Mouse (Mus musculus): Measurements from ENCODE around the gene Plekhg4. TPM values are rescaled to one million over a fixed set of nuclear protein-coding genes. Genes with fewer than 3 reads are reported as not detected.

The Plekhg4 gene
- polyA plus RNA-seq, 1 experiment from 2014 or later, result 0.33 TPM

DNA sequence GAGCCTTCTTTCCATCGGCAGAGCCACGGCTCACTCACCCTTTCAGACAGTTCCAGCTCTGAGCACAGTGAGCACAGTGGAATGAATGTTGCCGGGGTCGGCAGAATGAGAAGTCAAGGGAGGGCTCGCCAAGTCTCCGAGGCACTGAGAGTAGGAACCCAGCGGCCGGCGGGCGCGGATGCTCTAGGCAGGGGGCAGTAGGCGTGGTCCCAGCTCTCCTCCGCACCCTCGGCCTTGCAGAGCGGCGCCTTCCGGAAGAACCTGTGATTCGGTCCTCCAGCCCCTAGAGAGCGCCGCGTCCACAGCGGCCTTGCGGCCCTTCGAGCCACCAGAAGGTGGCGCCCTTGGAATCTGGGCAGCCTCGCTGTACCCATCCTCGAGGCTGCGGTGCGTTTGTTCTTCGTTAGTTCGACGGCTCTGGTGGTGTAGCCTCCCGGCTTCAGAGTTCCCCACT, 1.5 kb downstream of the Plekhg4 start:
- no peak overlapping the region for H3K4me3 ChIP-seq (replicated peaks; ENCODE audit: low read depth, low read length)
- peak overlapping the region; percentile 50 for H3K4me2 ChIP-seq (ENCODE audit: low read length)
- no peaks in the 10 kb centered on the region for H3K36me3 ChIP-seq (ENCODE audit: insufficient read depth, low read length)
- H3K9ac ChIP-seq (ENCODE audit: low read depth, low read length), result no peak overlapping the region
- no peak overlapping the region for H3K27ac ChIP-seq
- H3K27me3 ChIP-seq (ENCODE audit: insufficient read depth, low read length), result no peaks in the 10 kb centered on the region
- H3K9me3 ChIP-seq (replicated peaks; ENCODE audit: low read length), result no peaks in the 10 kb centered on the region
- TF ChIP-seq CTCF (IDR thresholded peaks at IDR 0.05; ENCODE audit: low read depth), result peak; percentile 68
- DNase-seq (ENCODE audit: low spot score), result peak; percentile 62
- 36% methylated on average over 33 of the region's 33 CpGs for WGBS
- peak; percentile 59 for ATAC-seq (replicated peaks; ENCODE audit: low FRiP score, low read depth)
- peaks cover 11% of the 10 kb centered on the region; the same call in 1 of the 2 replicates for H3K4me1 ChIP-seq (replicated peaks; ENCODE audit: insufficient read depth, low read length)

DNA sequence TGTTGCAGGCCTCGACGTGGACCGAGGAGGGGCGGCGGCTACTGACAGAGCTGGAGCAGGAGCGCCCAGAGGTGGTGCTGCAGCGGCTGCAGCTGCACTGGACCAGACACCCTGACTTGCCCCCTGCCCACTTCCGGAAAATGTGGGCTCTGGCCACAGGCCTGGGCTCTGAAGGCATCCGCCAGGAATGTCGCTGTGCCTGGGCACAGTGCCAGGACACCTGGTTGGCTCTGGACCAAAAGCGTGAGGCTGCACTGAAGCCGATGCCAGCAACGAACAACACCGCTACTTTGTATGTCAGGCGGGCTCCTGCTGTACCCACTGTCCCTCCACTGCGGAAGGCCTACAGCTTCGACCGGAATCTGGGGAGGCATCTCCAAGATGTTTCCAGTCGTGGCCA, 5.6 kb downstream of the Plekhg4 start:
- Histone ChIP-seq H3K4me3 (replicated peaks; ENCODE audit: low read depth, low read length) (no peak overlapping the region), H3K27me3 (ENCODE audit: insufficient read depth, low read length) (no peaks in the 10 kb centered on the region), H3K27ac (no peak overlapping the region), H3K4me1 (replicated peaks; ENCODE audit: insufficient read depth, low read length) (peaks cover 11% of the 10 kb centered on the region; the same call in 1 of the 2 replicates), H3K36me3 (ENCODE audit: insufficient read depth, low read length) (no peaks in the 10 kb centered on the region), H3K4me2 (ENCODE audit: low read length) (no peak overlapping the region), H3K9me3 (replicated peaks; ENCODE audit: low read length) (no peaks in the 10 kb centered on the region), H3K9ac (ENCODE audit: low read depth, low read length) (no peak overlapping the region)
- WGBS, result 50% methylated on average over 19 of the region's 19 CpGs
- no peak for TF ChIP-seq CTCF (IDR thresholded peaks at IDR 0.05; ENCODE audit: low read depth)
- DNase-seq (ENCODE audit: low spot score), result peak; percentile 43
- peak; percentile 52; the same call in 1 of the 2 replicates for ATAC-seq (replicated peaks; ENCODE audit: low FRiP score, low read depth)

GRCm38 (mm10) chr8:105380308-105380707, 7.2 kb downstream of the Plekhg4 start:
- Histone ChIP-seq H3K27me3 (ENCODE audit: insufficient read depth, low read length) (no peaks in the 10 kb centered on the region), H3K9me3 (replicated peaks; ENCODE audit: low read length) (no peaks in the 10 kb centered on the region), H3K36me3 (ENCODE audit: insufficient read depth, low read length) (no peaks in the 10 kb centered on the region), H3K27ac (no peak overlapping the region), H3K4me2 (ENCODE audit: low read length) (no peak overlapping the region), H3K4me1 (replicated peaks; ENCODE audit: insufficient read depth, low read length) (peaks cover 11% of the 10 kb centered on the region; the same call in 1 of the 2 replicates), H3K4me3 (replicated peaks; ENCODE audit: low read depth, low read length) (no peak overlapping the region), H3K9ac (ENCODE audit: low read depth, low read length) (no peak overlapping the region)
- no peak for TF ChIP-seq CTCF (IDR thresholded peaks at IDR 0.05; ENCODE audit: low read depth)
- no peak for ATAC-seq (replicated peaks; ENCODE audit: low FRiP score, low read depth)
- no peak for DNase-seq (ENCODE audit: low spot score)
- WGBS, result 81% methylated on average over 12 of the region's 12 CpGs

- DNase-seq (ENCODE audit: low spot score) (no peak), ATAC-seq (replicated peaks; ENCODE audit: low FRiP score, low read depth) (no peak)
- Histone ChIP-seq H3K4me1 (replicated peaks; ENCODE audit: insufficient read depth, low read length) (peaks cover 19% of the 10 kb centered on the region; the same call in 1 of the 2 replicates), H3K27me3 (ENCODE audit: insufficient read depth, low read length) (no peaks in the 10 kb centered on the region), H3K9me3 (replicated peaks; ENCODE audit: low read length) (no peaks in the 10 kb centered on the region), H3K9ac (ENCODE audit: low read depth, low read length) (no peak overlapping the region), H3K36me3 (ENCODE audit: insufficient read depth, low read length) (no peaks in the 10 kb centered on the region), H3K4me3 (replicated peaks; ENCODE audit: low read depth, low read length) (no peak overlapping the region), H3K27ac (no peak overlapping the region), H3K4me2 (ENCODE audit: low read length) (no peak overlapping the region)
- TF ChIP-seq CTCF (IDR thresholded peaks at IDR 0.05; ENCODE audit: low read depth), result peak; percentile 9; the same call in 1 of the 2 replicates
- WGBS, result 95% methylated on average over 2 of the region's 2 CpGs
These were observed 11.0 kb downstream of the Plekhg4 start for GRCm38 (mm10) chr8:105384070-105384469.

DNA sequence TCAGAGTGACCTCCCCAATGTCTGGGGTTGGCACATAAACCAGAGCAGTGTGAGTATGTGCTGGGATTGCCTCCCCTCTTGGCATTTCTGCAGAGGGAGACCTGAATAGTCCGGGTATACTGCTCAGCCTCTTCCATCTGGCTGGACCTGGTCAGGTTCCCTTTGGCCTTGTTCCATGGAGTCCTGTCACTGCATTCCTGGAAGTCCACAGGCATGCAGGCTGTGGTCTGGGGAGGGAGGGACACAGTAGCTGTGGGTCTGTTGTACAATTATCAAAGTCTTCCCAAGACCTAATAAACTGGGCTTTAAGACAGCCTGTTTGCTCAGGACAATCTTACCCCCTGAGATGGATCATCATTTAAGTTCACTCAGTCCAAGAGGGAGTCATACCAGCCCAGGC, 14.1 kb downstream of the Plekhg4 start:
- Histone ChIP-seq H3K4me1 (replicated peaks; ENCODE audit: insufficient read depth, low read length) (peaks cover 19% of the 10 kb centered on the region; the same call in 1 of the 2 replicates), H3K27me3 (ENCODE audit: insufficient read depth, low read length) (no peaks in the 10 kb centered on the region), H3K9ac (ENCODE audit: low read depth, low read length) (no peak overlapping the region), H3K27ac (no peak overlapping the region), H3K9me3 (replicated peaks; ENCODE audit: low read length) (no peaks in the 10 kb centered on the region), H3K36me3 (ENCODE audit: insufficient read depth, low read length) (no peaks in the 10 kb centered on the region), H3K4me2 (ENCODE audit: low read length) (no peak overlapping the region), H3K4me3 (replicated peaks; ENCODE audit: low read depth, low read length) (no peak overlapping the region)
- no peak for TF ChIP-seq CTCF (IDR thresholded peaks at IDR 0.05; ENCODE audit: low read depth)
- ATAC-seq (replicated peaks; ENCODE audit: low FRiP score, low read depth), result no peak; the same call in 1 of the 2 replicates
- DNase-seq (ENCODE audit: low spot score), result peak; percentile 52
- WGBS, result 22% methylated on average over 1 of the region's 1 CpGs

DNA sequence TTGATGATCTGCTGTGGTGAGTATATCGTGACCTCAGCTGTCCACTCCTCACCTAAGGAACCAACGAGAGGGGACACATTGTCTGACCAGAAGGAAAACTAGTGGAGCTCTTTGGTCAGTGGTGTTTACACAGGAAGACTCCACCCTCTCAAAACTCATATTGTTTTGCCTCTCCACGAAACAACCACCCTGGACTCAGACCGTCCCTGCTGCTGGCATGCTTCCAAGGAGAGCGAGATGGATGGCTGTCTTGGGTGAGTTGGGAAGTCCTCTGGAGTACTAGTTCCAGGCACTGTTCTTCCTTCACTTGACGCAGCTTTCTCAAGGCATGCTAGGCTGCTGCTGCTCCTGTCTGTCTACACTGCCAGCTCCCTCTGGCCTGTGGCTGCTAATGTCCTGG, 16.0 kb downstream of the Plekhg4 start:
- no peak for TF ChIP-seq CTCF (IDR thresholded peaks at IDR 0.05; ENCODE audit: low read depth)
- Histone ChIP-seq H3K4me1 (replicated peaks; ENCODE audit: insufficient read depth, low read length) (peaks cover 19% of the 10 kb centered on the region; the same call in 1 of the 2 replicates), H3K9me3 (replicated peaks; ENCODE audit: low read length) (no peaks in the 10 kb centered on the region), H3K36me3 (ENCODE audit: insufficient read depth, low read length) (no peaks in the 10 kb centered on the region), H3K4me3 (replicated peaks; ENCODE audit: low read depth, low read length) (no peak overlapping the region), H3K4me2 (ENCODE audit: low read length) (no peak overlapping the region), H3K9ac (ENCODE audit: low read depth, low read length) (no peak overlapping the region), H3K27ac (no peak overlapping the region), H3K27me3 (ENCODE audit: insufficient read depth, low read length) (no peaks in the 10 kb centered on the region)
- WGBS, result 56% methylated on average over 6 of the region's 6 CpGs
- ATAC-seq (replicated peaks; ENCODE audit: low FRiP score, low read depth), result no peak
- no peak for DNase-seq (ENCODE audit: low spot score)
